Mouse (Mus musculus) cerebellum, adult 9-11 months (tissue): ENCODE data around the gene Vrtn.
A peak's percentile ranks its signal among the peaks of the same experiment; 100 is the strongest.

Experiments used
- DNase-seq: peaks from one replicate; pipeline ENCODE4 v3.0.0; 2022

Gene Vrtn

DNA sequence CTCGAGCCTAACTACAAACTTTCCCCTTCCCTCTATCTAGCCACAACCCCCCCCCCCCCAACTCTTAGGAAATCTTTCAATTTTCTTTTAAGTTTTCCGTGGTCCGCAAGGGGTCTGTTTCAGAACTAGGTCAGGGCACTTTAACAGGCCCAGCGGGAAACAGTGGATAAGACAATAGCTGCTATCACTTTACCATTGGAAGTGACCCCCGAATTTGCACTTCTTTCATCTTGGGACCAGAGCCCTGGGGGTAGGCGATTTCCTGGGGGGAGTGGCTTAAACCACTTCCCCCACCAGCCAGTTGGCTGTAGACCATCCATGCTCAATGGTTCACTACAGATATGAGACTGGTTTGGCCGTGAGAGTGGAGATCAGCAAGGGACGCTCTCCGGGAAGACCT, at the start of gene Vrtn:
Gene Vrtn, plus strand, starts transcription at position 366 of the 400 bp plus-strand sequence.
- no peak for DNase-seq

DNA sequence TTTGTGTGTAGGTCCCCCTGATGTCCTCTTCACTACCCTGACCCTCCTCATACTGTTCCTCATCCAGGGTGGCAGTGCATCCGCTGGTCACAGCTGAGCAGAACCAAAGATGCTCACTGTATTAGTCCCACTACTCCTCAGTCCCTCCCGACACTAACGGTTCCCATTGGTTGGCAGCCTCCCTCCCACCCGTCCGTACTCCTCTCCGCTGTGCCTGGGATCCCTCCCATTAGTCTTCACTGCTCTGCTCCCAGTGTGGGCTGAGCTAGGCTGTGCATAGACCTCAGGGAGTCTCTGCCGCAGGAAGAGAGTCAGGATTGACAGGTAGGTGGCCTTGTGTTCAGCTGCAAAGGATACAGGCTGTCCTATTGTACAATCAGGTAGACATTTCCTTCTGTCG, 42.5 kb upstream of the Vrtn start:
- DNase-seq, result no peak

DNA sequence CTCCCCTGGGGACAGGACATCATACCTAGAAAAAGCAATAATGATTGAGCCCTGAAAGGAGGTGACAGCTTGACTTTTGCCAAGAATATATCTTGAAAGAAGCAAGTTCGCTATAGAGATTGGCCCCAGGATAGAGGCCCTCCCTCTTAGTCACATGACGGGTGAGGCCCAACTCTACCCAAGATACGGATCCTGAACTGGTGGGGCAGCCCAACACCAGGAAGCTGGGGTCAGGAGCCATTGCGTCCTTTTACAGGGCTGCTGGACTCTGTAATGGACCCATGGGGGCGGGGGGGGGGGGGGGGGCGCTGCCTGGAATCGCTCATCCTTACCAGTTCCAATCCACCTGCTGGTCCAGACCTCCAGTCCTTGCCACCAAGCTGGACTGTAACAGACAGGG, 36.8 kb upstream of the Vrtn start:
- no peak for DNase-seq

DNA sequence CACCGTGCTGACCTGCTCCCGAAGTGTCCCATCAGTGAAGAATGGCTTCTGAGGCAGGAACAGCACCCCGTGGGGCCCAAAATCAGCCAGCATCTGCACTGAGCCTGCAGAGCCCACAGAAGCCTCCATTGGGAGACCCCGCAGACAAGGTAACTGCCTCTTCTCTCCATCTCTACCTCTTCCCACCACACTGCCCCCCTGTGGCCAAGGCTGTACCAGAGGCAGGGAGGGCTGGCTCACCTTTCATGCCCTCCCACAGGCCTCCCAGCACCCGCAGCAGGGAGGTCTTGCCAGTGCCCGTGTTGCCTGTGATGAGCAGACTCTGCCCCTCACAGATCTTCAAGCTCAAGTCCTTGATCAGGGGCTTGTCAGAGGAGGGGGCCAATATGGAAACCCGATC, 35.0 kb upstream of the Vrtn start:
- DNase-seq, result no peak

DNA sequence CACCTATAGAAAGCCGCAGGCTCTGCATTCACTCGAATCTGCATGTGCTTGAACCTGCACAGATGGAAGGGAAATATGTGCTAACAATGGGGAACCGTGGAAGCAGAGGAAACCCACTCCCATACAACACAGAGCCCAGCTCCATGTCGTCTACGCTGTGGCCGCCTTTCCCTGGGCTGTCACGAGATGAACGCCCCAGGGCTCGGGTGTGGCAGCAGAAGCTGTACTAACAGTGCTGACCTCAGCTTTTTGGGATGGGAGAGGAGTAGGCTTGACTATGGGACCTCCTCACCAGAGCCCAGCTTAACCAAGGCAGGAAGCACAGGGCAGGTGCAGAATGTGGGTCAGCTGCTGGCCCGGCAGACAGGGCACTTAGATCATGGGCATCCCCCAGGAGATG, 29.1 kb upstream of the Vrtn start:
- DNase-seq, result no peak

DNA sequence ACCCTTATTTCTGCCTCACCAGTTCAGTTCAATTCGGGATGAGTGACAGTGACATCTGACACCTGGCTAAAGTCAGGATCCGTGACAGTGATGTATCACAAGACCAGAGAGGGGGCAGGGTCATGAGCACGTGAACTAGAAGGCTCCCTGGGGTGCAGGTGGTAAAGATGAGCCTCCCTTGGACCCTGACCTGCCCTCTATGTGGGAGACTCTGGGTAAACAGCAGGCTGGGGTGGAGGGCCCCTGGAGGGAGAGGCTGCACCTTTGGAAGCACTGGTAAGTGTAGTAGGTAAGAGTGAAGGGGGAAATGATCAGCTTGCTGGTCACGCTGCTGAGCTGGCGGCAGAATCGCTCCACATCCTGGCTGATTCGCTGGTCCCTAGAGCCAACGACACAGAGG, 28.3 kb upstream of the Vrtn start:
- no peak for DNase-seq

DNA sequence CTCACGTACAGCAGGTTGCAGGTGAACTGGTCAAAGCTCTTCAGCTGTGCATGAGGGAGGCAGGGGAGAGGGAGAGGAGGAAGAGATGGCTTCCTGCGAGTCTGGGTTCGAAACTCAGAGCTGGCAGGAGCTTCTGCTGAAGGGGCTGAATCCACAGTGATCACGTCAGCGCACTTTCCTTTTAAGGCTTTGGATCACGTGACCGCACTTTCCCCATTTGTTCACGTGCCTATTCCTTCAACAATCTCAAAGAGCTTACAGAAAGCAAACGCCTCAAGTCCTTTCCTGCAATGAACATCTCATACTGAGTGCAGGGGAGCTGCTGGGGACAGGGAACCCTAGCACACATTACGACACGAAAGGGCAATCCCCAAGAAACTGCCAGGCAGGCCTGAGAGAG, 26.8 kb upstream of the Vrtn start:
- no peak for DNase-seq

DNA sequence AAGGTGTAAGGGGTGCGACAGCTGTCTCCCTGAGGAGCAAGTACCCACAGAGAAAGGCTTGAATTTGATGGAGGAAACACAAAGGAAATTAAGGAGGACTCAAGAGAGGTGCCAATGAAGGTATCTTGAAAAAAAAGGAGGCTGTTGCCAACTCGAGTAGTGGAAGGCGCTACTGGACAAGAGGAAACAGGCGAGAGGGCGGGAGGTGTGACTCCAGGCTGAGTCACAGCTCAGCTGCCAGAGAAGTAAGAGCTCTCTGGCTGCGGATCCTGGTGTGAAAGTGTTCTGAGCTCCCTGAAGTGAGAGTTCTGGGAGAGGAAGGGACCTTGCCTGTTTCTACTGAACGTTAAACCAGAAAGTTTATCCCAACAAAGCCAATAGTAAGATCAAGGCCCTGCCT, 26.3 kb upstream of the Vrtn start:
- no peak for DNase-seq

DNA sequence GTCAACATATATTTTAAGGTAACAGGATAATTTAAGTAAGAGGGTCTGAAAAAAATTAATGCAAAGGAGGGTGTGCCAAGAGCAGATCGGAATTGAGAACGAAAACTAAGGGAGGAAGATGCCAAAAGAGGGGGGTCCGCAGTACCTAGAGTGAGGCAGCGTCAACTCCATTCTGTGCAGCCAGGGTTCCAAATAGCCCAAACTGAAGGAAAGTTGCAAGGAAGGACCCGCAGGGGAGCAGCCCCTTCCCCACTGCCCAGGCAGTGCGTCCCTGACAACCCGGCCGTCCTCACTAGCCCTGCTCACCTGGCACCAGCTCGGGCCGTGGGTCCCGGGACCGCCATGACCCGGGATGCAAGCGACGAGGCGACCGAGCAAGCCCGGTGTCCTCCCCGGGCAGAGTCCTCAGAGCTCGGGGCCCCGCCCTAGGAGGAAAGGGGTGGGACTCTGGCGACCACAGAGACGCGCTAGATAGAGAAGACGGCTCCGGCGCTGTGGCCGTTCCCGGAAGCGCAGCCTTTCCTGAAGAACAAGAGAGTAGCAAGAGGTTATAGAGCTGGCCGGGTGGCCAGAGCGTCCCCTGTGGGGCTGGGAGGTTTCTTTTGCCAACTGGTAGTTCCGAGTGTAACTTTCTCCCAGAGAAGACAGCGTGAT, 23.7 kb upstream of the Vrtn start, which contains the start of gene Abcd4:
Gene Abcd4, minus strand, starts transcription at position 437 of the 654 bp plus-strand sequence.
- peak; percentile 96 for DNase-seq

DNA sequence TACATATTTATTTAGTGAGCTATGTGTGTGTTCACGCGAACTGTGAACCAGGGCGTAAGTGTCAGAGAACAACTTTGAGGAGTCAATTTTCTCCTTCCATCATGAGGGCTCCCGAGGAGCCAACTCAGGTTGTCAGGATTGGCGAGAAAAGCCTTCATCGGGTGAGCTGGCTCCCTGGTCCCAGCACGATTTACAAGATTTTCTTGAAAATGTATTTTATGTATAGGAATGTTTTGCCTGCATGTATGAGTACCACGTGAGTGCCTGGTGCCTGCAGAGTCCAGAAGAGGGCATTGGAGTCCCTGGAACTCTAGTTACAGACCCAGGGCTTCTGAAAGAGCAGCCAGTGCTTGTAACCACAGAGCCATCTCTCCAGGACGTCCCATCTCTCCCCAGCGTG, 23.2 kb upstream of the Vrtn start:
- no peak for DNase-seq

DNA sequence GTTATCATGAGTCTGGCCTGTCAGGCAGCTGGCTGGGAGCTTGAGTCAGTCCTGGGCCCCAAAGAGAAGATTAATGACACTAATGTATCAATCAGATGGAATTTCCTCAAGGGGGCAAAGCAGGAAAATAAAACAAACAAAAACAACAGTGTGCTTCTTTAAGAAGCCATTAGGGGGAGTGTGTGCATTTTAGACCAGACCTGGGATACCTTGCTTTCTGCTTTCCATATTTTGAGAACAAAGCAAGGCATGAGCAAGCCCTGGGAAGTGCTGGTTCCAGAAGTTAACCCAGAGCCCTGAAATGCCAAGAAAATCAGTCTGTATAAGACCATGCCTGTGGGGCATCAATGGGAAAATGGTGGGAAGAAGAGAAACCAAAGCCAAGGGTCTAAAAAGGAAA, 19.8 kb upstream of the Vrtn start:
- no peak for DNase-seq

DNA sequence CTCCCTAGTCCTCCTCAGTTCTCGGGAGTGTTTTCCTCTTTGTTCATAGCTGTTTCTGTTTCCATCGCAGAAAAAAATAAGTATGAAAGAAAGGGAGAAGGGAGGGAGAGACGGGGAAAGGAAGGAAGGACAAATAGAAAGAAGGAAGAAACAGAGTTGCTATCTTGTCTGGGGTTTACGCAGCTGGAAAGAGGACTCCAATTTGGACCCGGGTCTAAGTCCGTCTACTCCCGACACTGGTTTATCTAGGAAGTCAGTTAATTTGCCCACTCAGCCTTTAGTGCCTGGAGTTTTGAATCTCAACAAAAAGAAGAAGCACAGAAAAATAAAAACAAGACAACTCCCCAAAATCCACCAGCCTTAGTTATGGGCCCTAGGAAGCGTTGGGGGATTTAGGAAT, 16.2 kb upstream of the Vrtn start:
- no peak for DNase-seq

DNA sequence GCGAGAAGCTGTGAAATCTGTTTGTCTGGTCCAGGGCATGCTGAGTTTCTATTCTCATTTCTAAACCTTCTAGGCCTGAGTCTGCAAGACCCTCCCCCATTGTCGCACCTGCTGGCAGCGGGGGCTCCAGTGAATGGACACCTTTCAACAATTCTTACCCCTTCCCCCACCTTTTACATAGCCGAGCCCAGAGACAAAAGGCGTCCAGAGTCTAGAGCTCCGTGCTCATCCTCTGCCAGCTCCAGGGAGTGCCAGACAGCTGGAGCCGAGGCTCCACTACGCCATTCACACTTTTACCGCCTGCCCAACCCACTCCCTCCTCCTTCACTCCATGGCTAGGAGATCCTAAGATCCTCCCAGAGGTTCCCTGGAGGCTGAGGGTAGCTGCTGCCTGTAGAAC, 15.7 kb upstream of the Vrtn start:
- no peak for DNase-seq

DNA sequence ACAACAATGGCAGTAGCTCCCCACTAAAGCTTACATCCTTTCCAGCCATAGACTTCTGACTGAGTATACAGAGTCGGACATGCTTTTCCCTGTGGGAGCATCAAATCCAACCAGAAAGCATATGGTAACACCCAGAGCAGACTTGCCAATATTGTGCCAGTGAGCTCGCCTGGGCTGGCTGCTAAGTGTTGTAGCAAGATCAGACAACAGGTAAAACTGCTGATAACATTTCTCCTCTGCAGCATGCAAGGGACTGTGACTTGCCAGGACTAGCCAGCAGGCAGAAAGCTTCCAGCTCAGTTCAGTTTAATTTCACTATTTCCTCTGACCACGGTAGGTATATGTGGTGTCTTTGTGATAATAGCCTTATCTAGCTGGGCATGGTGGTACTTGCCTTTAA, 9.0 kb upstream of the Vrtn start:
- no peak for DNase-seq

DNA sequence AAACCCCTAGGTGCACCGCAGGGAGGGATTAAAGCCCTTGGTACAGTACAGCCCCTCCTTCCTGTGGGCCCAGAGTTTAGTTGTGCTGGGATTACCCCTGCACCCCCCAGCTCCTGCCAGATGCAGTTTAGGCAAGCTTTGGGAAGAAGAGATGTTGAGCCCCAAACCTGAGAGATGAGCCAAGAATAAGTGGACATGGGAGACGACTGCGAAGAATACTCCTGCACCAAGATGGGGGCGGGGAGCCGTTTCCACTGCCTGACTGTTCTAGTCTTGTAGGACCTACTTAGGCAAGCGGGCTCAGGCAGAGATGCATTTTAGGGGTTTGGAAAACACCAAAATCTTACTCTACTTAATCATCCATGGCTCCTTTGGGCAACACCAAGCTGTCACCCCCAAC, 566 bp upstream of the Vrtn start:
- no peak for DNase-seq

DNA sequence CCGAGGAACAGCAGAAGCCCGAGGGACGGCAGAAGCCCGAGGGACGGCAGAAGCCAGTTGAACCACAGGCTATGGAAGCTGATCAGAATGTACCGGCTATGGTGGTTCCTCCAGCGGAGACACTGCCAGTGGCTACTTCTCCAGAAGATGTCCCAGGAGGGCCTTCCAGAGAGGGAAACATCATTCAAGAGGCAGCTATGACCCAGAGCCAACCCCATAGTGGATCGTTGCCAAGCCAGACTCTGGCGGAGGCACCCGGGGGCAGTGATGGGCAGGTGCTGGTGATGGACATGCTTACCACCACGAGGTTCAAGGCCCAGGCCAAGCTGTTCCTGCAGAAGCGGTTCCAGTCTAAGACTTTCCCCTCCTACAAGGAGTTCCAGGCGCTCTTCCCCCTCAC, 9.4 kb downstream of the Vrtn start:
- no peak for DNase-seq

DNA sequence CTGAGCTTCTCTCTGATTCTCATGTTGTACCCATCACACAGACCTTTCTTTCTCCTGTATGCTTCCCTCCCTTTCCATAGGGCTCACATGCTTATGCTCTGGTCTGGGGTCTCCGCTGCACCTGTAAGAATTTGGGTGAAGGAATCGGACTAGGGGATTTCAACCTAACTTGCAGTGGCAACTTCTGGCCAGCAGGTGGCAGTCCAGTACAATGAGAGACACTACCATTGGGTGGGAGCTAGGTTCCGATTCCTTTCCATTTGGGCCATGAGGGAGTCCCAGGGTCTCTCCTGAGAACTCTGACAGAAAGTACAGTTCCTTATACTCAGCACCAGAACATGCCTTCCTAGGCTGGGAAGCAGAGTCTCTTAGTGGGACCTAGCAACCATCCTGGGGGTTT, 13.1 kb downstream of the Vrtn start:
- peak; percentile 49 for DNase-seq

DNA sequence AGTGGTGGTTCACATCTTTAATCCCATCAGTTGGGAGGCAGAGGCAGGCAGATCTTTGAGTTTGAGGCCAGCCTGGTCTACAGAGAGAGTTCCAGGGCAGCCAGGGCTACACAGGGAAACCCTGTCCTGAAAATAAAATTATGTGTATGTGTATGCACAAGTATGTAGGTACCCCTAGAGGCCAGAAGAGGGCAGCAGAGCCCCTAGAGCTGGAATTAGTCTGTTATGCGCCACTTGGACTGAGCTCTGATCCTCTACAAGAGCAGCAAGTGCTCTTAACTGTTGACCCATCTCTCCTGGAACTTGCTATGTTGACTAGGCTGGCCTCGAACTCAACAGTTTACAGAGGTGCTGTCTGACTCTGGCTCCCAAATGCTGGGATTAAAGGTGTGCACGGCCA, 29.7 kb downstream of the Vrtn start:
- no peak for DNase-seq

DNA sequence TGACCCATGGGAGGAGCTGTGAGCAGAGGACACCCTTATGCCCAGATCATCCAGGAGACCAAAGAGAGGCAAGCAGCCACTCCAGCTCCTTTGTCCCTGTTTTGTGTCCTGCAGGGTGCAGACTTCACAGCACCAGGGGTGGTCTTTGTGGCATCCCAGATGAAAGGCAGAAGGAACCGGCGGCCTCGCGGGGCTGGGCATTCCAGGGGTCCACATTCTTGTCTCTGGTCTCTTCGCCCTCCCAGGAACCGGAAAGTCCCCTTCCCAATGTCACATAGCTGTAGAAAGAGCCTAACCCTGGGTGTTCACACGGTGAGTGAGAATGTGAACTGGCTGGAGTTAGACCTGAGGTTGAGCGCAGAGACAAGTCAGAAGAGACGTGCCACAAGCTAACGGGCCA, 30.8 kb downstream of the Vrtn start:
- DNase-seq, result no peak

DNA sequence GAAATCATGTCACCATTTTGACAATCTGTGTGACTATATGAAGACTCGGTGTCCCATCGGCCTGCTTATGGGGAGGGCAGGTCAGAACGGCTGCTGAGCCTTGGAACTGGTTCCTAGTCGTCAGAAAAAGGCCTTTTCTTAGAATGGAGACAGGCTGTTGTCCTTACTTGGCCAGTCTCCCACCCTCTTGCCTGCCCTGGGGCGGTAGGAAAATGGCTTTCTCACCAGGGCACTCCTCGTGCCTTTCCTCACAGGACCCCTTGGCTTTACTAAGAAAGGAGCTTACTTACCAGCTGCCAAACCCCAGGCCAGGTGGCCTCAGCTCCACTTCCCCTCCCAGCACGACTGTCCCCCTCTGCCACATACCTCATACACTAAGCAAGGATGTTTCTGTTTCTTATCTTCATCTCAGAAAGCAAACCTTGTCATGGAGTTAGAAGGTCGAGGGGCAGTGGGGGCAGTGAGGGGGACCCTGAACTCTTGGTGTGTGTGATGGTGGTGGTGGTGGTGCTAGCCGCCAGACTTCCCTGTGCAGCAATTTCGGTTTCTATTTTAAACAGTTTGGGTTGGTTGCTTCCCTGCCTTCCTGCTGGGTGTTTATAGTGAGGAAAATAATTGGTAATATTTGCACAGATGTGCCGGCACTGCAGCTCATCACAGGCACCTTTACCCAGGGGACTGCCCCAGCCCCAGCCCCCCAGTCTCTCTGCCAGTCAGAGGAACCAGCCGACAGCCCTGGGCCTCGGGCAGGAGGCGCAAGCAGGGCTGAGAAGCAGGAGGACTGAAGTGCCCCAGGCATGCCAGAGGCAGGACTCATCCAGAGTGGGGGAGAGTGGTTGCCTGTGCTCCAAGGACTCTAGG, 34.1 kb downstream of the Vrtn start:
- no peak for DNase-seq

DNA sequence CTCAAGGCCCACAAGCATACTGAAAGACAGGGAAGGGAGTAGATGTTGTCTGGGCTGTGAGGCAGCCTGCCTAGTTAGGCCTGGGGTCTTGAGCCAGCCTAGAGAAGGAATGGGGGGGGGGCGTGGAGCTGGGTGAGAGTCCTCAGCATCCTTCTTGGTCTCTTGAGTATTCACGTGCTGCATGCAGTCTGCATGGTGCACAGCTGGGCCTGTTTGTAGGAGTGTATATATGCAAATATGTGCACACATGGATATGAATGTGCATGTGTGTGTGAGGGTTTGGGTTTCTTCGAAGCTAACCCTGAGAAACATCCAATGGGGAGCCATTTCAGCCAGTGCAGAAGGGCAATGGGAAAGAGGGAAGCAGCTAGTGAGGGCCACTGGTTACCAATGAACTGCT, 35.2 kb downstream of the Vrtn start:
- no peak for DNase-seq

DNA sequence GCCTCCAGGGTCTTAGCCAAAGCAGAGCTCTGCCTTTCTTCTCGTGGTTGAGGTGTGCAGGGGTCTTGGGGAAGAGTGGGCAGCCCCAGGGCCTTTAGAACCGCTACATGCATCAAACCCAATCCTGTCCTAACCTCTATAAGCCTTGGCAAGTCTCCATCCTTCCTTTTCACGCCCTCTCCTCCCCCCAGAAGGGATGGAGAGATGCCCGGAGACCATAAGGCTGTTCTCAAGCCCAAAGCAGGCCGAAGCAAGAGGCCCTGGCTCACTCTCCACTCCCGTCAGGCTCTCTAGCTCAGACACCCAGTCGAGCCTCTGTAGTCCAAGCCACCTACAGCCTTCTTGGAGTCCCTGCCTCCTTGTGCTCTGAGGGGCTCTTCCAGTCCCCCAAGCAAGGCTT, 43.8 kb downstream of the Vrtn start:
- DNase-seq, result peak; percentile 57

DNA sequence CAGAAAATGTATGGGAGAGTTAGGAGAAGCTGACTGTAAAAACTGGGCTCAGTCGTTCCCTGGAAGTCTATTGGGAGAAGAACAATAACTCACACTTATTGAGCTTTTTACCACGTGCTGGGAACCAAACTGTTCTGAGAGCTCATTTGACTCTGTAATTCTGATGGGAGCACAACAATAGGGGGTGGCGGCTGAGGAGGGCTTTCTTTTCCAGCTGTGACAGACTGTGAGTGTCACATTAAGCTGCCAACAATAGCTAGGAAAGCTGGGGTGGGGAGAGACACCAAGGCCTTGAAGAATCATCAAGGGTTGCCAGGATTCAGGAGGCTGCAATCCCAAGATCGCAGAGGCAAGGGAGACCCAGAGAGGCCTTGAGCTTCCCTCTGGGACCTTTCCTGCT, 45.4 kb downstream of the Vrtn start:
- no peak for DNase-seq

DNA sequence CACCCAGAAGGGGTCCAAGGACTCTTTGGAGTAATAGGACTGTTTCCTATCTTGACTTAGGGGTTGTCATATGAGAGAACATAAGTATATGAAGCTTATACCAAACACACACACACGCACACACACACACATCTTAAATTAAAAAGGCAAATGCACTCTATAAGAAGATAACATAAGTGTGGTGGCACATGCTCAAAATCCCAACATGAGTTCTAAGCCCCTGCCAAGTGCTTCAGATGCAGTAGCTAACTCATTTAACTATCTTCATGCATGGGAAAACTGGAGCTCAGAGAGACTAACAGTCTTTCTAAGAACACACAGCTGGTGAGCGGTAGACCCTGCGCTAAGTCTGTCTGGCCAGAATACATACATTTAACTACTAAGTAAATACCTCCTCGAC, 46.7 kb downstream of the Vrtn start:
- DNase-seq, result no peak

DNA sequence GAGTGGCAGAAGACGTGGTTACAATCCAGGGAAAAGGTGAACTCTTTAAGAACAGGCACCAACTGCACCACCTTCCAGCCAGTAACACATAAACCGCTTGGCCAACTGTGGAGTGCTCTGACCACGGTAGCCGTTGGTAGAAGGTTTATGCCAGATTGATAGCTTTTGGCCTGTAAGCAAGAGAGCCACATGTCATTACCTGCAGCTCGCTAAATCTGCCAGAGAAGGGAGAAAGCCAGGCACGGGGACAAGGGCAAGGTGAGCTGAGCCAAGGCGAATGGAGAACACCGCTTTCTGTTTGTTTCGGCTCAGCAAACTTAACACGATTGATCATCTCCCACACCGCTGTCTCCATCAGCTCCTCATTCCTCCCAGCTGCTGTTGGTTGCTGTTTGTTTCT, 48.2 kb downstream of the Vrtn start:
- DNase-seq, result peak; percentile 64
